Mouse (Mus musculus) induced T-regulatory cell, adult 2 months (primary cell): ENCODE results near the gene Lef1.

Experiments used
- DNase-seq: peaks from one replicate; pipeline ENCODE4 v3.0.0-alpha.2; 2012; ENCODE audit warnings: low read depth

Gene Lef1

GRCm38 (mm10) chr3:131190671-131191367 lies 80.5 kb downstream of the Lef1 start:
- DNase-seq = no peak

DNA sequence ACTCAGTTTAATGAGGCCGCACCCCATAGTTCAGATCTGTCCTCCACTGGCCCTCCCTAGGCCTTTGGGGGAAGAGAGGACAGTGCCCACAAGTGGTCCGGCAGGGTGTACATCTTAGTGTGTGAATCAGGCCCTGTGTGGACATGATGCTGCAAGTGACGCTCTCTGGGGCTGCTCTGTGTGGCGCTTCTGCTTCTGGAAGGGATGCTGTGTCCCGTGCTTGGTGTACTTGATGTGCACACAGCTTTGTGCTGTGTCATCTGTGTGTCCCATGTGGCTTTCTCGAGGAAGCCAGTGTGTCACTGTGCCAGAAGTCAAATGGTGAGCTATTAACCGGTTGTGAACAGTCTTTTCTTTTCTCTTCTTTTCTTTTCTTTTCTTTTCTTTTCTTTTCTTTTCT lies 81.2 kb downstream of the Lef1 start:
- DNase-seq = no peak

DNA sequence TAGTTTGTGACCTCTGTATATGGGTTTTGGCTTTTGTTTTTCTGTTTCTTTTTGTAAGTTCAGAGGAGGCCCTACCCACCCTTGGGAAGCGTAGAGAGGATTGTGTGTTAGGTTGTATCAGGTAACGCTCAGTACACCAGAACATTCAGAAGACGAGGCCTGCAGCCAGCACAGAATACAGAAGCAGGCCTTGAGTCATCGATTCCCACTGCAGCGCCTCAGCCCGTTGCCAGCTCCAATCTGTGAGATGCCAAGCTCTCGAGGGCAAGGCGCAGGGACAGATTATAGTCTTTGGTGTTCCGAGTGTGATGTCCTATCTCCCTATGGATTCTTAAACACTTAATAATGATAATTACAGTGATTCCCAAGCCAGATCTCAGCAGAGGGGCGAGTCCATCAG lies 85.8 kb downstream of the Lef1 start:
- no peak for DNase-seq

- DNase-seq = no peak
These were observed 86.3 kb downstream of the Lef1 start for GRCm38 (mm10) chr3:131196507-131197019.

GRCm38 (mm10) chr3:131198991-131199390 lies 88.7 kb downstream of the Lef1 start:
- DNase-seq = no peak

GRCm38 (mm10) chr3:131199590-131200288 lies 89.5 kb downstream of the Lef1 start:
- DNase-seq = peak; percentile 49

DNA sequence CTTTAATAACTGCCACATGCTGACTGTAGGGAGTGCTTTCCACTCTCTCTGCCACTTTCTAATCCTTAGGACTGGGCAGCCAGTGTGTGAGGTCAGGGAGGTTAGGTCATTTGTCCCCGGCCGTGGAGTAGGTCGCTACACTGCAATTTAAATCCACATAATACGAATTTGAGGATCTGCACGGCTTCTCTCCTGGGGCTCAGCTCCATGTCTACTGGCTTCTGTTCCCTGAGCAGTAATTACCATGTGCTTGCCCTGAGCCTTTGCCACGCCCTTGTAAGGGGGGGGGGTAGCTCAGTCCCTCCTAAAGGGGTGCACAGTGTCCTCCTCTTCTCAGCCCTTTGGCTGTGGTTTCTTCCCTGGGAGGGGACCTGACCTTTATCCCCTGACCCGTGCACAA lies 92.0 kb downstream of the Lef1 start:
- no peak for DNase-seq

- DNase-seq = peak; percentile 73
These were observed 97.6 kb downstream of the Lef1 start for GRCm38 (mm10) chr3:131207846-131208245.

GRCm38 (mm10) chr3:131208265-131208891 lies 98.1 kb downstream of the Lef1 start:
- peak; percentile 94 for DNase-seq

- peak; percentile 65 for DNase-seq
These were observed 101.9 kb downstream of the Lef1 start for GRCm38 (mm10) chr3:131212200-131212599.

- DNase-seq = no peak
These were observed 103.9 kb downstream of the Lef1 start for GRCm38 (mm10) chr3:131214060-131214658.

GRCm38 (mm10) chr3:131214841-131215240 lies 104.6 kb downstream of the Lef1 start:
- peak; percentile 71 for DNase-seq

DNA sequence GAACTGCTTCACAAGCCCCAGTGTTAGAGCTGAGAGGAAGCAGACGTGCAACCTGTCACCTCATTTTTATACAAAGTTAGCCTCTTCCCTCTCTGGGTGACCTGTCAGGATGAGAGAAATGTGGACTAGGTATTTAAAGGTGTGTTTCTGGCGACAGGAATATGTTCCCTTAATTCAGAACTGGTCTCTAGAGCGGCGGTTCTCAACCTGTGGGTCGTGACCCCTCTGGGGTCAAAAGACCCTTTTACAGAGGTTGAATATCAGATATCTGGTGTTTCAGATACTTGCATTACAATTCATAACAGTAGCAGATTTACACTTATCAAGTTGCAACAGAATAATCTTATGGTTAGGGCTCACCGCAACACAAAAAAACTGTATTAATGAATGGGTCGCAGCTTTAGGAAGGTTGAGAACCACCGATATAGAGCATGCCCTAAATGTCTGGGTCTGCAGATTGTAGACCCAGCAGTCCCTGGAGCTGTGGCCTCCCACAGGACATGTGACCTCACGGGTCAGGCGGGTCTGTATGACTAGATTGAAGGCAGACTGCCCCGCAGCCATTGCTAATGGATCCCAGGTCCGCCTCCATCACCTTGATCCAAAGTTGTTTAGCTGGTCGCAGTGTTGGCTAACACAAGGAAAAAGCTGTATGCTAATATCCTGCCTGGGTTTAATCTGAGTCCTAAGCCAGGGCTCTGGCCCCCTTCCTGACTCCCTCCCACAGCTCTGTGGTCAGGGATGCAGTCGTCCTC lies 108.5 kb downstream of the Lef1 start:
- no peak for DNase-seq

DNA sequence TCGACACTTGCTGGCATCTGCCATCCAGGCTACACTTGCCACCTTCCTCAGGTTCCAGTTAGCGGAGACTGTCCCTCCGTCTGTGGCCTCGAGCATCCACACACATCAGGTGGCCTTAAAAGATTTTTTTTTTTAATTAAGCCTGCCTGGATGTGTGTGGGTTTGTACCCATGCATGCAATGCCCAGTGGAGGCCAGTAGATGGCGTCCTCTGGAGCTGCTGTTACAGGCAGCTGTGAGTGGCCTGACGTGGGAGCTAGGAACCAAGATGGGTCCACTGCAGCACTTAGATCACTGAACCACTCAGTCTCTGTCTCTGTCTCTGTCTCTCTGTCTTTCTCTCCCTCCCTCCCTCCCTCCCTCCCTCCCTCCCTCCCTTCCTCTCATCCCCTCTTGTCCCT lies 117.8 kb downstream of the Lef1 start:
- peak; percentile 62 for DNase-seq

GRCm38 (mm10) chr3:131237061-131237460 lies 126.8 kb downstream of the Lef1 start:
- no peak for DNase-seq

DNA sequence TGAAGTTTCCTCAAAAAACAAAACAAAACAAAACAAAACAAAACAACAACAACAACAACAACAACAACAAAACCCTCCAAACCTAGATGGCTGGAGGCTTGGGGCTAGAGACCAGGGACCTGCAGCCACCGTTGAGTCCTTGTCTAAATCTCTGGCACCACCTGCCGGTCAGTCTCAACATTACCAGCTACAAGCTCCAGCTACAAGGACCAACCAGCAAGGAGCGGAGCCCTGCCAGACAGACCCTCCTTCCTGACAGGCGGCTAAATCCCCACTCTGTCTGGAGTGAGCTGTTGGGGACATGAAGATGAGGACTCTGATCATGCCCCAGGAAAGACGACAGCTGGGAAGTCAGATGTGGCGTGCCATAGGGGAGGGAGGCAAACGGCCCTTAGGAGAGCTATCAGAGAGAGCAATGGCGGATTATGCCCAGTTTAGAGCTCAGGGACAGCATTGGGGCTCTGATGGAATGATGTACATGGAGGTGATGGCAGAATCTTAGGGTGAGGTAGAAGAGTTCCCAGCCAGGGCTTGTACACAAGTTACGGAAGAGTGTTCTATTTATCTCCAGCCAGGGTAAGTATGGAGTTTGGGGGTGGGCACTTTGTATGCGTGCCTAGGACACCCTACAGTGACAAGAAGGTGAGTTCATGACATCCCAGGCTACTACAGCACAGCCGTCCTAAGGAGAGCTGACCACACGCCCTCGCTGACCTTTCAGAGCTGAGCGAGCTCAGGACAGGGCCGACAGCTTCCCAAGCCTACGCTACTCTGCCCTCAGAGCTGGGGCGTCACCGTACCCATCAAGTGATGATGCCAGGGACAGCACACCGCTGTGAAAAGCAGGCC lies 127.7 kb downstream of the Lef1 start:
- DNase-seq = peak; percentile 89

DNA sequence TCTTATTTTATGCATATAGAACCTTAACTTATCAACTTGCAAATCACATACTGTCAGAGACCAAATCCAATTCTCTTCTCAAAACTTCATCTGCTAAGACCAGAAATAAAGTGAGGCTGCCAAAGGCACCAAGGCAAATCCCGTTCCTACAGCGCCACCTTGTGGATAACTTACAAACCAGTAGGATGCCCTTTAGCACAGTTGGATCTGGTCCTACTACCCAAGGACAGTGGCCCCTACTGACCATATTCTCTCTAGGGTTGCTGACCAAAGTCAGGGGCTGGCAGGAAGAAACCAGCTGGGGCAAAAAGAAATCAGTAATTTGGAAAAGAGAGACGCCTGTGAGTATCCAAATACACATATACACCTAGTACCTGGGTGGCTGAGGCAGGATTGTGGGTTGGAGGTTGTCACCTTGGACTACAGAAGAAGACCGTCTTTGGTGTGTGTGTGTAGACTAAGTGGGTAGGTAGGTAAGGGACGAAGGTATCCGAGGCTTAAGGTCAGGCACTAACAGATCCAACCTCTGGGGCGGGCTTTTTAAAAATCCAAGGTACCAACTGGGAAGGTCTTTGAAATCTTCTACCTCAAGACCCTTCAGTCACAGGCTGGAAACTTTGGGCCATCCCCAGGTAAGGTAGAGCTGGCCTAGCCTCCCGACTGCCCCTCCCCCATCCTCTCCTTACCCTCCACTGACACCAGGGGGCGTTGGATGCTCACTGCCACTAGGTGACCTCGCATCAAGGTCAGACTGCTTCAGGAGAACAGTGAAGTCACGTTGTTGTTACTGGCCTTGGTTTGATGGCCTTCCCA lies 135.7 kb downstream of the Lef1 start:
- peak; percentile 87 for DNase-seq

DNA sequence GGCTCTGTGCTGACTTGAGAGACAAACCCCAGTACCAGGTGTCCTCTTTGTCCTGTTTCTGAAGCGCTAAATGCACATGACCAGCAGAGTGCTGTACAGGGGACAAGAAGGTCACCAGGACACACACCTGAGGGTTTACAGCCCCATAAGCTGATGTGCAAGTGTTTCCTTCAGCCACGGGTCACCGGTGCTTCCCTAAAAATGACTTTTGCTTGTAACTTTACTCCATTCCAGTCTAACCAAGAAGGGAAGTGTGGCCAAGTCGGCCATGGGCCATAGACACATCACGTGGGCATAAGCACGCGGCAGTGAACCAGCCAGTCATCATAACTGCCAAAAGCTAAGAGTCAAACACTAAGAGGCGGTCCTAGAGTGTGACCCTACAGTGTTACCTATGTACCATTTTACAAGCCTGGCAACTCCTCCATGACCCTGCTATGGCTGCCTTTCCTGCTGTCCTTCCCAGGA lies 136.3 kb downstream of the Lef1 start:
- DNase-seq = no peak

- no peak for DNase-seq
These were observed 137.2 kb downstream of the Lef1 start for GRCm38 (mm10) chr3:131247447-131247846.

DNA sequence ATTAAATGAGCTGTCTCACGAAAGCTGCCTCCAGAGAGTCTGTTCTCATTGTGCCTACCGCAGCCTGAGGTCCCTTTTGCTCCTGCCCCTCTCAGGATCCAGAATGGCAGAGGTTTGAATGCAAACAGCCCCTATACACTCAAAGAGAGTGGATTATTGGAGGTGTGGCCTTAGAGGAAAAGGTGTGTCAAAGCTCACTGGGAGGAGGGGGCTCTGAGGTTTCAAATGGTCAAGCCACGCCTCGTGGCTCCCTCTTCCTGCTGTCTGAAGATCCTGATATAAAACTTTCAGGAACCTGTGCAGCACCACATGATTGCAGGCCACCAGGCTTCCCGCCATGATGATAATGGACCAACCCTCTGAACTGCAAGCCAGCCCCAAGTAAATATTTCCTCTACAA lies 137.6 kb downstream of the Lef1 start:
- DNase-seq = no peak
